ENCODE assay signal across 8 mouse cellular contexts in genomic region chr3:82357797-82358524, GRCm38 (mm10). TPM values are rescaled to one million over a fixed set of nuclear protein-coding genes. Genes with fewer than 3 reads are reported as not detected.
DNase-seq lines count a peak whose midpoint lies in the region; ATAC-seq and TF ChIP-seq lines count a peak whose summit lies in the region.

Gene Map9 (plus strand): TSS chr3:82358044.

- no peaks in the 10 kb centered on the region for H3K27me3 ChIP-seq in forebrain, embryonic 13.5 days
- H3K27me3 ChIP-seq in heart, postnatal 0 days (ENCODE audit: control insufficient read depth, insufficient read depth, low read length), result no peaks in the 10 kb centered on the region
- no peaks in the 10 kb centered on the region for H3K27me3 ChIP-seq in liver, embryonic 14.5 days (ENCODE audit: control insufficient read depth, insufficient read depth, low read length)
- no peaks in the 10 kb centered on the region for H3K27me3 ChIP-seq in stomach, embryonic 15.5 days (replicated peaks)

- no peak for TF ChIP-seq CTCF in heart, postnatal 0 days (IDR thresholded peaks at IDR 0.05; ENCODE audit: low read depth)
- no peak for TF ChIP-seq CTCF in liver, embryonic 14.5 days (IDR thresholded peaks at IDR 0.05; ENCODE audit: low read depth)

- H3K9ac ChIP-seq in forebrain, embryonic 13.5 days, result peak within 1 kb of the TSS; percentile 80
- H3K9ac ChIP-seq in heart, postnatal 0 days (replicated peaks; ENCODE audit: low read depth, low read length), result no peak within 1 kb of the TSS
- no peak within 1 kb of the TSS for H3K9ac ChIP-seq in liver, embryonic 14.5 days (replicated peaks)
- H3K9ac ChIP-seq in stomach, embryonic 15.5 days, result 0 out of 2 replicates have a peak within 1 kb of the TSS, but pooled peaks have one; percentile 6

- peak within 1 kb of the TSS; percentile 86 for H3K27ac ChIP-seq in forebrain, embryonic 13.5 days
- no peak within 1 kb of the TSS for H3K27ac ChIP-seq in heart, postnatal 0 days (ENCODE audit: low read depth)
- no peak within 1 kb of the TSS for H3K27ac ChIP-seq in liver, embryonic 14.5 days
- H3K27ac ChIP-seq in stomach, embryonic 15.5 days, result peak within 1 kb of the TSS; percentile 45; the same call in 1 of the 2 replicates

- peaks cover 7% of the 10 kb centered on the region for H3K4me1 ChIP-seq in forebrain, embryonic 13.5 days
- H3K4me1 ChIP-seq in heart, postnatal 0 days (ENCODE audit: control insufficient read depth, insufficient read depth), result peaks cover 4% of the 10 kb centered on the region; the same call in 1 of the 2 replicates
- H3K4me1 ChIP-seq in liver, embryonic 14.5 days (replicated peaks; ENCODE audit: control insufficient read depth in 2 of 2, insufficient read depth in 2 of 2, low read length in 1 of 2), result peaks cover 0 to 2% of the 10 kb centered on the region in 2 experiments; a peak in 1 of 4 replicates
- no peaks in the 10 kb centered on the region for H3K4me1 ChIP-seq in stomach, embryonic 15.5 days

- peak; percentile 99 for DNase-seq in CD4-positive, CD25-positive, alpha-beta regulatory T cell, adult 2 months (ENCODE audit: low read depth, low spot score)
- peak; percentile 44 for DNase-seq in c-Kit-positive CD71-positive TER-119-negative erythroid progenitor cells, embryonic 14.5 days (ENCODE audit: low read depth)
- peak; percentile 99 for DNase-seq in heart, postnatal 0 days (ENCODE audit: low spot score)
- peak; percentile 97 to 99 for DNase-seq in kidney, postnatal 36 days
- DNase-seq in liver, embryonic 14.5 days (ENCODE audit: low read depth in 3 of 3, low spot score in 3 of 3), result peak; percentile 51 to 75 (median 69)
- peak; percentile 95 for DNase-seq in neural tube, embryonic 10.5 days (ENCODE audit: extremely low spot score, low spot score)

- peak; percentile 100 for ATAC-seq in forebrain, embryonic 13.5 days
- ATAC-seq in heart, postnatal 0 days (ENCODE audit: insufficient read depth, low read depth), result peak; percentile 100
- ATAC-seq in liver, embryonic 14.5 days (ENCODE audit: insufficient read depth), result peak; percentile 92
- ATAC-seq in stomach, embryonic 15.5 days (ENCODE audit: insufficient read depth, low FRiP score, low read depth), result peak; percentile 100

- WGBS in forebrain, embryonic 13.5 days, result under 1% methylated on average over 54 of the region's 54 CpGs
- WGBS in heart, postnatal 0 days, result under 1% methylated on average over 54 of the region's 54 CpGs
- 1% methylated on average over 54 of the region's 54 CpGs for WGBS in liver, embryonic 14.5 days (ENCODE audit: insufficient replicate concordance)
- under 1% methylated on average over 54 of the region's 54 CpGs for WGBS in stomach, embryonic 15.5 days

- H3K4me2 ChIP-seq in forebrain, embryonic 13.5 days, result peak within 1 kb of the TSS; percentile 71
- peak within 1 kb of the TSS; percentile 73 for H3K4me2 ChIP-seq in heart, postnatal 0 days (ENCODE audit: low read depth, low read length)
- H3K4me2 ChIP-seq in liver, embryonic 14.5 days (ENCODE audit: low read depth), result peak within 1 kb of the TSS; percentile 51
- peak within 1 kb of the TSS; percentile 96 for H3K4me2 ChIP-seq in stomach, embryonic 15.5 days

- TF ChIP-seq EP300 in heart, postnatal 0 days (IDR thresholded peaks at IDR 0.05; ENCODE audit: low read depth), result no peak
- no peak for TF ChIP-seq EP300 in liver, embryonic 14.5 days (IDR thresholded peaks at IDR 0.05; ENCODE audit: low read depth)

- H3K36me3 ChIP-seq in forebrain, embryonic 13.5 days (ENCODE audit: poor library complexity, severe bottlenecking), result peaks cover 9% of the 10 kb centered on the region; the same call in 1 of the 2 replicates
- no peaks in the 10 kb centered on the region for H3K36me3 ChIP-seq in heart, postnatal 0 days (replicated peaks; ENCODE audit: control insufficient read depth, insufficient read depth, low read length)
- no peaks in the 10 kb centered on the region for H3K36me3 ChIP-seq in liver, embryonic 14.5 days (replicated peaks; ENCODE audit: control insufficient read depth, insufficient read depth, low read depth)
- no peaks in the 10 kb centered on the region for H3K36me3 ChIP-seq in stomach, embryonic 15.5 days

- peak within 1 kb of the TSS; percentile 80 for H3K4me3 ChIP-seq in forebrain, embryonic 13.5 days
- peak within 1 kb of the TSS; percentile 55 for H3K4me3 ChIP-seq in heart, postnatal 0 days (ENCODE audit: low read depth, low read length)
- peak within 1 kb of the TSS; percentile 50 to 76 for H3K4me3 ChIP-seq in liver, embryonic 14.5 days (ENCODE audit: insufficient read depth in 1 of 2, low read depth in 2 of 2, low read length in 2 of 2)
- peak within 1 kb of the TSS; percentile 85 for H3K4me3 ChIP-seq in stomach, embryonic 15.5 days (replicated peaks)

- no peaks in the 10 kb centered on the region for H3K9me3 ChIP-seq in forebrain, embryonic 13.5 days (replicated peaks)
- no peaks in the 10 kb centered on the region for H3K9me3 ChIP-seq in heart, postnatal 0 days (replicated peaks; ENCODE audit: control insufficient read depth, low read length)
- H3K9me3 ChIP-seq in liver, embryonic 14.5 days (ENCODE audit: control insufficient read depth, low read length), result no peaks in the 10 kb centered on the region
- H3K9me3 ChIP-seq in stomach, embryonic 15.5 days, result no peaks in the 10 kb centered on the region

RNA-seq across cellular contexts. Expression of gene Map9, which starts in this region (rescaled TPM):
- polyA plus RNA-seq in forebrain, embryonic 13.5 days (2015; fragmentation: Nextera tagmentation; extraction: Ambion mirVana), result 42.5 and 52.1 TPM in 2 replicates
- 1.8 and 3.7 TPM in 2 replicates for total RNA-seq in heart, postnatal 0 days (2014; rRNA removed; ENCODE audit: low replicate concordance)
- 4.3 TPM in 2 replicates for polyA plus RNA-seq in heart, postnatal 0 days (2015; fragmentation: Nextera tagmentation; extraction: Ambion mirVana)
- 0.06 and 0.08 TPM in 2 replicates for polyA plus RNA-seq in liver, embryonic 14.5 days (2012; rRNA removed)
- polyA plus RNA-seq in liver, embryonic 14.5 days (2014; fragmentation: Nextera tagmentation; extraction: Ambion mirVana), result 0.05 and 0.28 TPM in 2 replicates
- 6.3 and 6.9 TPM in 2 replicates for polyA plus RNA-seq in stomach, embryonic 15.5 days (2015; fragmentation: Nextera tagmentation; extraction: Ambion mirVana)

Comparison
In these comparisons a context has a peak if more than half of its experiments do, and no peak if none do; other contexts are left out.
1. Peak in DNase-seq, ATAC-seq, H3K4me3 ChIP-seq and H3K4me2 ChIP-seq in liver, embryonic 14.5 days; RNA of the gene not detected or under 1 TPM.
2. DNase-seq: peak in every context shown above with its lines; median percentile 99 in CD4-positive, CD25-positive, alpha-beta regulatory T cell, adult 2 months; 99 in heart, postnatal 0 days; 98 in kidney, postnatal 36 days; 95 in neural tube, embryonic 10.5 days; 69 in liver, embryonic 14.5 days; 44 in c-Kit-positive CD71-positive TER-119-negative erythroid progenitor cells, embryonic 14.5 days.
3. H3K27ac ChIP-seq: peak in forebrain, embryonic 13.5 days (single experiment) and stomach, embryonic 15.5 days (single experiment); none in heart, postnatal 0 days (single experiment) and liver, embryonic 14.5 days (single experiment).
4. H3K9ac ChIP-seq: peak in forebrain, embryonic 13.5 days (single experiment) and stomach, embryonic 15.5 days (single experiment); none in heart, postnatal 0 days (single experiment) and liver, embryonic 14.5 days (single experiment).
5. Peak in every context shown above with its lines, with median percentiles within 50 percentile points of each other: ATAC-seq, H3K4me2 ChIP-seq and H3K4me3 ChIP-seq.